Mouse (Mus musculus) erythroblast, embryonic 14.5 days (primary cell): ENCODE results near the gene Pax5.

Experiments
- GATA1 ChIP-seq: IDR thresholded peaks from 2 replicates; pipeline ENCODE4 v1.6.1; 2012; ENCODE audit warnings: low read length, inconsistent platforms, mixed read lengths
- TAL1 ChIP-seq: IDR thresholded peaks from 3 replicates; pipeline ENCODE4 v1.6.1; 2012; ENCODE audit warnings: low read length, inconsistent platforms, mixed read lengths

- TF ChIP-seq GATA1 = no peak
- TF ChIP-seq TAL1 = no peak
Observed at GRCm38 (mm10) chr4:44597965-44598364, 112.3 kb downstream of the Pax5 start.
